Mouse (Mus musculus): Measurements from ENCODE around the gene Ggta1. TPM values are rescaled to one million over a fixed set of nuclear protein-coding genes. Genes with fewer than 3 reads are reported as not detected.

The Ggta1 gene
- total RNA-seq, 2 experiments from 2014 or later = 2.8 to 3.4 TPM

GRCm38 (mm10) chr2:35416473-35416872, 46.6 kb downstream of the Ggta1 start:
- intact Hi-C loops (cut with DNase I) = no loop called here
- DNase-seq (ENCODE audit: low spot score in 2 of 2) = no peak

- intact Hi-C loops (cut with DNase I) = no loop called here
- DNase-seq (ENCODE audit: low spot score in 2 of 2) = no peak
Measured at GRCm38 (mm10) chr2:35412810-35413209, 50.2 kb downstream of the Ggta1 start.

- DNase-seq (ENCODE audit: low spot score in 2 of 2) = no peak
- intact Hi-C loops (cut with DNase I) = no loop called here
Measured at GRCm38 (mm10) chr2:35412246-35412645, 50.8 kb downstream of the Ggta1 start.

DNA sequence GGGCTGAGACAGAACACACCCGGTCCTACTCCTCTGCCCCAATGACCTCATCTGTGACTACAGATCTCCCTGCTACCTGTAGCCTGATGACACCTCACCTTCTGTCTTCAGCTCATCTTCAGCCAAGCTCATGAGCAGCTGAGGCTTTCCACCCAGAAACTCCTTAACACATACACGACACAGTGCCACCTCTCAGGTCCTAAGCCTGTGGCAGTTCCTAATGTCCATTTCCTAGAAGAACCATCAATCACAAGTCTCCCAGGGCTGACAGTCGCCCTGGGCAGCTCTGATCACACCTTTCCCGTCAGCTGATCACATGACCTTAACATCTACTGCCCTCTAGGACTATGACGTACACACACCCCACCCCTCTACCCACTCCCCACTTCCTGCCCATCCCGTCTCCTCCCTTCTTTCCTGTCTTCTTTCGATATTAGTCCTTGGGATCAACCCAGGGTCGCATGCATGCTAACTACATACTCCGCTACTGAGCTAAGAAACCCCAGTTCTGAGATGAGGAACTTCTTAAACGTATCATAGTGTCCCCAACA, 51.3 kb downstream of the Ggta1 start:
- DNase-seq (ENCODE audit: low spot score in 2 of 2) = no peak
- intact Hi-C loops (cut with DNase I) = no loop called here

- intact Hi-C loops (cut with DNase I) = no loop called here
- DNase-seq (ENCODE audit: low spot score in 2 of 2) = no peak
Measured at GRCm38 (mm10) chr2:35409466-35409865, 53.6 kb downstream of the Ggta1 start.

DNA sequence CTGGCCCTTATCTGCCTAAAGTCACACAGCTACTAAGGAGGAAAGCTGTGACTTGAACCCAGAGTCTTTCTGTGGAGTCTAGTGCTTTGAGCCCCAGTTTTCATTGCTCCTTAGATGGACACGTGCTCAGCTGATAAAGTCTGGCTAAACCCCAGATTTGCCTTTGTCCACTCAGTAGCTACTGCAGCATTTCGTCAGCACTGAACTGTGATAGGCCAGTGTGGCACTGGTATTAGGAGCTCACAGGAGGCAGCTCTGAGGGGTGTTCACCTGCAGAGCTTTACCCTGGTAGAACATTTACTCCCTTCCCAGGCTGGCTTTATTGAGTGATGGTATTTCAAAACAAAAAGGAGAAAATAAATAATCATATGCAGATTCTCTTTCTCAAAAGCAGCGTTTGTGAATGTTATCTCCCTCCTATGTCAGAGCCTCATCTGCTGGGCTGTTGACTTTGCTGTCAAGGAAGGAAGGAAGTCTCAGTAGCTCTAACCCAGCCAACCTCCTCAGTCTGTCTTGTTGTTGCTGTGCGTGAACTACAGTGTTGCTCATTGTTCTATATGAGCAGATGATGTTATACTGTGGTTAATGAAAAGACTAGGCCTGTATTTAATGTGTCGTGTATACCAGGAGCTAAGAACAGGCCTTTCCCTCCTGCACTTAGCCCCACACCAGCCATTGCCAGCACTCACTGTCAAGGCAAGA, 54.5 kb downstream of the Ggta1 start:
- DNase-seq (ENCODE audit: low spot score in 2 of 2) = no peak
- intact Hi-C loops (cut with DNase I) = no loop called here

- no peak for DNase-seq (ENCODE audit: low spot score in 2 of 2)
- intact Hi-C loops (cut with DNase I) = no loop called here
Measured at GRCm38 (mm10) chr2:35407878-35408277, 55.2 kb downstream of the Ggta1 start.

- intact Hi-C loops (cut with DNase I) = no loop called here
- DNase-seq (ENCODE audit: low spot score in 2 of 2) = no peak
Measured at GRCm38 (mm10) chr2:35407266-35407665, 55.8 kb downstream of the Ggta1 start.

DNA sequence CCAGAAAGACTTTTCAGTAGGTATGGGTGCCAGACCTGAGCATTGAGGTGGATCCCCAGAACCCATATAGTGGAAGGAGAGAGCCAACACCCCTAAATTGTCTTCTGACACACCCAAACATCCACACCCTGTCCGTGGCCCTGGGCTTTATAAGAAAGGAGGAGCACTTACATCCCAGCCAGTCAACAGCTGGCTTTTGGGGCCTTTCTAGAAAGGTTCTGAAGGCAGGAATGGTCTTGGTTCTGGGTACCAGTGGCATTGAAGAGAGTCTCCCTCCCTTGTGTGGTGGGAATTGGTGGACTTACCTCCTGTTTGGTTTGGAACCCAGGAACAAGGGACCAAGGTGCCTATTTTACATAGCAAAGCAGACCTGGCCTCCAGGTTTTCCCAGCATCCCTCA, 56.4 kb downstream of the Ggta1 start:
- DNase-seq (ENCODE audit: low spot score in 2 of 2) = no peak
- intact Hi-C loops (cut with DNase I) = no loop called here

- DNase-seq (ENCODE audit: low spot score in 2 of 2) = no peak
- intact Hi-C loops (cut with DNase I) = no loop called here
Measured at GRCm38 (mm10) chr2:35402391-35402790, 60.6 kb downstream of the Ggta1 start.

- no peak for DNase-seq (ENCODE audit: low spot score in 2 of 2)
- intact Hi-C loops (cut with DNase I) = no loop called here
Measured at GRCm38 (mm10) chr2:35400739-35401138, 62.3 kb downstream of the Ggta1 start.

DNA sequence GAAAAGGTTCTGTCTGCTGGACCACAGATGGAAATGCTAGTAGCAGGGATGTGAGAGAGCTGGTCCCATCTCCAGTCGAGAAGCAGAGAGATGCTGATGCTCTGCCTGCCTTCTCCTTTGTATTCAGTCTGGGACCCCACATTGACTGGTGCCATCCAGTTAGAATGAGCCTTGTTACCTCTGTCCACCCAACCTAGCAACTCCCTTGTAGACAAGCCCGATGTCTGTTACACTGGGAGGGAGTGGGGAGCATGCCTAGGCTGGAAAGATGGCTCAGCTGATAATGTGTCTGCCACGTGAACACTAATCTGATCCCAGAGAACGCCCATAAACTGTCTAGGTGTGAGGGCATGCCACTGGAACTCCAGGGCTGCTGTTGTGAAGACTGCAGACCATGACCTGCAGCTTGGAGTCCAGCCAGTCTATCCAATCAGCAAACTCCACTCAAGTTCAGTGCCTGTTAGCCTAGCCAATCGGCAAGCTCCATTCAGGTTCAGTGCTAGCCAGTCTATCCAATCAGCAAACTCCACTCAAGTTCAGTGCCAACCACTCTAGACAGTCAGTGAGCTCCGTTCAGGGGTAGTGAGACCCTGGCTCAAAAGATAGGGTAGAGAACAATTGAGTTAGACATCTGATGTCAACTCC, 64.7 kb downstream of the Ggta1 start:
- intact Hi-C loops (cut with DNase I) = loop anchor here (5.0 to 10.0 kb wide), 2 partner anchors 109 to 184 kb away; no protein-coding TSS in a partner anchor
- no peak for DNase-seq (ENCODE audit: low spot score in 2 of 2)

DNA sequence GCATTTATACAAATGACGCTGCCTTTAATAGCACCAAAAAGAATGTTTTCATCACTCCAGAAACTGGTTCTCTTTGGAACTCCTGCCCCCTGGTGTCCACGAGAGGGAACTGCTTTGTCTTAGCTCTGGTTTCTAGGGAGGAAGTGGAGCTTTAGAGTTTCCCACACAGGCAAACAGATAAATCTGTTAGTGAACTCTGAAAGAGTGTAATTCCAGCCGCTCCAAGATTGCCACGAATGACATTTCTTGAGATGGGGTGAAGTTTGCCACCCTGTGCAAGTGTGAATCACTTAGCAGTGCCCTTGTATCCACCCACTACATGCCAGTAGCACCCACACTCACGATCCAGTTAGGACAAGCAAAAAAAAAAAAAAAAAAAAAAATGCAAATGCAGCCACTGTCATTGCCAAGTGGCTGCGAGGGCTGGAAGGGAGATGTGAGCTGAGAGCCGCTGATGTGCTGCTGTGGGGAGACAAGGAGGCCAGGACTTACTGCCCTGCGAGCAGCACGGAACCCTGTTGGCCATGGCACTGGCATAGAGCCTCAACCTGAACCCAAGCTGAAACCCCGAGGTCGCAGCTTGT, 65.3 kb downstream of the Ggta1 start:
- intact Hi-C loops (cut with DNase I) = loop anchor here (1.0 to 10.0 kb wide), 3 partner anchors 99 to 183 kb away; no protein-coding TSS in a partner anchor
- peak; percentile 76 to 83 for DNase-seq (ENCODE audit: low spot score in 2 of 2)

GRCm38 (mm10) chr2:35397096-35397495, 65.9 kb downstream of the Ggta1 start, which contains the start of gene 4930402F06Rik:
TSS of gene 4930402F06Rik (minus strand) at chr2:35397175.
- intact Hi-C loops (cut with DNase I) = loop anchor here (1.0 to 10.0 kb wide), 3 partner anchors 99 to 182 kb away; no protein-coding TSS in a partner anchor
- peak; percentile 35 to 72 for DNase-seq (ENCODE audit: low spot score in 2 of 2)

DNA sequence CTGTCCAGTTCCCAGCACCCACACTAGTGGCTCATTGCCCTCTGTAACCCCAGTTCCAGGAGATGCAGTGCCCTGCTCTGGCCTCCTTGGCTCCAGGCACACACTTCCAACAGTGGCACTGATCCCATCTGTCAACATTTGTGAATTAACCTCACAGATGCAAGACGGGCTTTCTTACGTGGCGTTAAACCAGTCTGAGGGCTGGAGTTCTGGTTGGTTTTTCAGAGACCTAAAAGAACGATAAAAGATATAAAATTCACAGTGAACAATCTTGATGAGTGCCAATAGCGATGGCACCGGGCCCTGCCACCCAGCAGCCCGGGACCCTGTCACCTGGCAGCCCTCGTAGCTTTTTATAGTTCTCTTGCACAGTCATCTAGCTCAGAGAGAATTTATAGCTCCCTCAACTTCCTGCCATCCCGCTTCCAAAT, 77.6 kb downstream of the Ggta1 start:
- DNase-seq (ENCODE audit: low spot score in 2 of 2) = peak in 1 of 2 experiments; percentile 24
- intact Hi-C loops (cut with DNase I) = no loop called here

GRCm38 (mm10) chr2:35379306-35379705, 83.7 kb downstream of the Ggta1 start:
- intact Hi-C loops (cut with DNase I) = no loop called here
- DNase-seq (ENCODE audit: low spot score in 2 of 2) = no peak

DNA sequence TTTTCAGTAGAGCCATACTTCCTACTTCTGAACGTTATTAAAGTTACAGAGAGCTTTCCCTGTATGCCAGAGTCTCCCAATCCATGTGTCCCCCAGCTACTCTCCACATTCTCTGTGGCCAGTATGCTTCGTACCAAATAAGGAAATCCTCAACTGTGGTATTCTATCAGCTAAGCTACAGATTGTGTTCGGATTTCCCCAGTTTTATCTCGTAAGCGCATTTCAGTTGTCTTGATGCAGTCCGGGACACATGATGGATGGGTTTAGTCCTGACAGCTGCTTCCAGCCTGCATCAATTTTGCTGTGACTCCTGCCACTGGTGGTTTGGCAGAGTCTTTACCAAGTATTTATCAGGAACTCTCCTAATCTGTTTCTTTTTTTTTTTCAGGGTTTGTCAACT, 85.4 kb downstream of the Ggta1 start:
- no peak for DNase-seq (ENCODE audit: low spot score in 2 of 2)
- intact Hi-C loops (cut with DNase I) = no loop called here

- DNase-seq (ENCODE audit: low spot score in 2 of 2) = no peak
- intact Hi-C loops (cut with DNase I) = no loop called here
Measured at GRCm38 (mm10) chr2:35373003-35373402, 90.0 kb downstream of the Ggta1 start.

- intact Hi-C loops (cut with DNase I) = no loop called here
Measured at GRCm38 (mm10) chr2:35370686-35371085, 92.3 kb downstream of the Ggta1 start.

DNA sequence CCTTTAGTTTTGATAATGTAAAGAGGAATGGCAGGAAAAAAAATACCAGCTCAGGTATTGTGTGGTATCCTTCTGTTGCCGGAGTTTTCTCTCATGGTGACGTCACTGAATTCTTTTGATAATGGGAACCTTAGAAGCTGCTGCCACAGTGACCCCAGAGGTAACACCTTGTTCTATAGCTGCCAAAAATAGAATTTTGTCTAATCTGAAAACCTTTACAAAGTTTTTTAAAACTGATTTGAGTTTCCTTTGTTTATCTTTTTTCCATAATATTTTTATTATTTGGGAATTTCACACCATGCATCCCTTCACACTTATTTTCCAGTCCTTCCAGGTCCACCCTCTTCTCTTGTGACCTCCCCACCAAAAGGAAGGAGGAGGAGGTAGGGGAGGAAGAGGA, 95.4 kb downstream of the Ggta1 start, which contains the start of gene 4930568D16Rik:
Gene 4930568D16Rik, minus strand, starts transcription at position 101 of the 400 bp plus-strand sequence.
- intact Hi-C loops (cut with DNase I) = no loop called here
- DNase-seq (ENCODE audit: low spot score in 2 of 2) = no peak

More at GRCm38 (mm10) chr2:35370686-35371085, 92.3 kb downstream of the Ggta1 start:
- no peak for DNase-seq (ENCODE audit: low spot score in 2 of 2)

All from left cerebral cortex, postnatal 25 days (tissue).